Mouse (Mus musculus) liver, postnatal 0 days (tissue): Measurements from ENCODE around the gene Rps15a. TPM values are rescaled to one million over a fixed set of nuclear protein-coding genes. Genes with fewer than 3 reads are reported as not detected.
A peak's percentile ranks its signal among the peaks of the same experiment; 100 is the strongest.

ENCODE experiments used
- ATAC-seq: fragments of 200-750 bp; cut with Nextera tagmentation; 2 replicates; pipeline ENCODE4 v1.8.0; 2017; ENCODE audit warnings: mild to moderate bottlenecking, moderate library complexity
- DNase-seq: peaks from one replicate; pipeline ENCODE4 v3.0.0-alpha.2; 2016
- H3K27ac ChIP-seq: fragments of 300-500 bp; sonication (generic); 2 replicates; pipeline ENCODE4 v1.5.1; 2014; ENCODE audit warnings: antibody characterized with exemption, moderate library complexity, mild to moderate bottlenecking, low read depth
- H3K27me3 ChIP-seq: fragments of 300-500 bp; sonication (generic); 2 replicates; pipeline ENCODE4 v1.6.1; 2014; ENCODE audit warnings: low read length, control low read depth, mixed read lengths; ENCODE audit not compliant: insufficient read depth
- H3K36me3 ChIP-seq: fragments of 300-500 bp; sonication (generic); replicated peaks from 2 replicates; pipeline ENCODE4 v1.6.1; 2014; ENCODE audit warnings: mild to moderate bottlenecking, control low read depth, low read length, moderate library complexity, mixed read lengths; ENCODE audit not compliant: insufficient read depth
- H3K4me1 ChIP-seq: fragments of 300-500 bp; sonication (generic); 2 replicates; pipeline ENCODE4 v1.6.1; 2014; ENCODE audit warnings: antibody characterized with exemption, mild to moderate bottlenecking, control low read depth; ENCODE audit not compliant: insufficient read depth
- H3K4me2 ChIP-seq: fragments of 300-500 bp; sonication (generic); 2 replicates; pipeline ENCODE4 v1.6.1; 2014; ENCODE audit warnings: low read depth, mild to moderate bottlenecking, low read length, moderate library complexity, mixed read lengths
- H3K4me3 ChIP-seq: fragments of 300-500 bp; sonication (generic); 2 replicates; pipeline ENCODE4 v1.5.1; 2014; ENCODE audit warnings: low read depth, low read length
- H3K9ac ChIP-seq: fragments of 300-500 bp; sonication (generic); replicated peaks from 2 replicates; pipeline ENCODE4 v1.6.1; 2014; ENCODE audit warnings: mild to moderate bottlenecking, moderate library complexity
- H3K9me3 ChIP-seq: fragments of 300-500 bp; sonication (generic); 2 replicates; pipeline ENCODE4 v1.6.1; 2016; ENCODE audit warnings: mild to moderate bottlenecking, control low read depth, low read length, mixed read lengths
- CTCF ChIP-seq: sonication (generic); IDR thresholded peaks from 2 replicates; pipeline ENCODE4 v1.5.1; 2016; ENCODE audit warnings: antibody characterized with exemption, low read depth
- EP300 ChIP-seq: IDR thresholded peaks from 2 replicates; pipeline ENCODE4 v1.6.1; 2016; ENCODE audit warnings: antibody characterized with exemption, low read depth, mild to moderate bottlenecking
- WGBS: fragments of 180-500 bp; shearing (Covaris S2); extraction: QIAGEN DNeasy Blood & Tissue Kit; methylation state at CpG from one replicate; pipeline ENCODE4 v1.1.7; 2014; ENCODE audit not compliant: insufficient replicate concordance; 5-methylcytosine and 5-hydroxymethylcytosine counted together
- polyA plus RNA-seq: library from polyadenylated mRNA; unstranded; fragments of >200 nt; fragmentation: Nextera tagmentation; extraction: Ambion mirVana; gene quantifications from 2 replicates; pipeline ENCODE4 v1.2.1, GENCODE M21; 2015

Gene Rps15a
- polyA plus RNA-seq, 1 experiment from 2014 or later = 414 TPM

GRCm38 (mm10) chr7:118125736-118126135, 9.7 kb upstream of the Rps15a start:
- peak; percentile 7 for DNase-seq
- peaks cover 46% of the 10 kb centered on the region for H3K36me3 ChIP-seq

GRCm38 (mm10) chr7:118123512-118124411, 7.8 kb upstream of the Rps15a start:
- Histone ChIP-seq H3K36me3 (peaks cover 65% of the 10 kb centered on the region), H3K27ac (no peak overlapping the region), H3K9me3 (no peaks in the 10 kb centered on the region), H3K27me3 (no peaks in the 10 kb centered on the region), H3K4me3 (no peak overlapping the region), H3K4me2 (no peak overlapping the region), H3K4me1 (peaks cover 34% of the 10 kb centered on the region), H3K9ac (no peak overlapping the region; the same call in 1 of the 2 replicates)
- ATAC-seq (no peak), DNase-seq (no peak)
- no peak for TF ChIP-seq EP300
- no peak for TF ChIP-seq CTCF
- 93% methylated on average over 4 of the region's 4 CpGs for WGBS

More at GRCm38 (mm10) chr7:118125736-118126135, 9.7 kb upstream of the Rps15a start:
- Histone ChIP-seq H3K9me3 (no peaks in the 10 kb centered on the region), H3K27me3 (no peaks in the 10 kb centered on the region), H3K4me1 (peaks cover 28% of the 10 kb centered on the region), H3K4me3 (no peak overlapping the region), H3K9ac (no peak overlapping the region), H3K27ac (no peak overlapping the region), H3K4me2 (no peak overlapping the region)
- no peak for TF ChIP-seq EP300
- TF ChIP-seq CTCF = no peak
- no peak for ATAC-seq

- no peak overlapping the region for H3K4me3 ChIP-seq
- TF ChIP-seq EP300 (no peak), CTCF (no peak)
- DNase-seq (peak; percentile 7), ATAC-seq (no peak)
- H3K36me3 ChIP-seq = peaks cover 72% of the 10 kb centered on the region
- WGBS = 93% methylated on average over 7 of the region's 7 CpGs
- no peak overlapping the region for H3K9ac ChIP-seq
- peaks cover 33% of the 10 kb centered on the region for H3K4me1 ChIP-seq
- H3K4me2 ChIP-seq = no peak overlapping the region
- no peaks in the 10 kb centered on the region for H3K27me3 ChIP-seq
- H3K27ac ChIP-seq = no peak overlapping the region
- H3K9me3 ChIP-seq = no peaks in the 10 kb centered on the region
Measured at GRCm38 (mm10) chr7:118122235-118122634, 6.2 kb upstream of the Rps15a start.

- ATAC-seq = no peak
- Histone ChIP-seq H3K36me3 (peaks cover 60% of the 10 kb centered on the region), H3K9ac (no peak overlapping the region)
Measured at GRCm38 (mm10) chr7:118120654-118121053, 4.7 kb upstream of the Rps15a start.

GRCm38 (mm10) chr7:118119946-118120345, 4.0 kb upstream of the Rps15a start:
- Histone ChIP-seq H3K4me1 (peaks cover 26% of the 10 kb centered on the region; the same call in 1 of the 2 replicates), H3K4me2 (no peak overlapping the region), H3K4me3 (no peak overlapping the region), H3K9me3 (no peaks in the 10 kb centered on the region), H3K36me3 (peaks cover 59% of the 10 kb centered on the region), H3K27ac (peak overlapping the region; percentile 74), H3K9ac (no peak overlapping the region), H3K27me3 (no peaks in the 10 kb centered on the region)
- 57% methylated on average over 5 of the region's 5 CpGs for WGBS
- DNase-seq (peak; percentile 14), ATAC-seq (no peak)
- TF ChIP-seq CTCF (no peak), EP300 (no peak; the same call in 1 of the 2 replicates)

More at GRCm38 (mm10) chr7:118120654-118121053, 4.7 kb upstream of the Rps15a start:
- H3K4me2 ChIP-seq = no peak overlapping the region
- no peak overlapping the region for H3K4me3 ChIP-seq
- peak; percentile 8 for DNase-seq
- H3K27ac ChIP-seq = peak overlapping the region; percentile 74; the same call in 1 of the 2 replicates
- TF ChIP-seq EP300 = no peak
- TF ChIP-seq CTCF = no peak
- 78% methylated on average over 1 of the region's 1 CpGs for WGBS
- no peaks in the 10 kb centered on the region for H3K9me3 ChIP-seq
- peaks cover 26% of the 10 kb centered on the region; the same call in 1 of the 2 replicates for H3K4me1 ChIP-seq
- no peaks in the 10 kb centered on the region for H3K27me3 ChIP-seq

- H3K4me3 ChIP-seq = no peak overlapping the region
- H3K27me3 ChIP-seq = no peaks in the 10 kb centered on the region
- no peak overlapping the region for H3K9ac ChIP-seq
- peaks cover 33% of the 10 kb centered on the region for H3K4me1 ChIP-seq
- DNase-seq = peak; percentile 15
- WGBS = 60% methylated on average over 2 of the region's 2 CpGs
- H3K27ac ChIP-seq = peak overlapping the region; percentile 74
- no peaks in the 10 kb centered on the region for H3K9me3 ChIP-seq
- peaks cover 58% of the 10 kb centered on the region for H3K36me3 ChIP-seq
- TF ChIP-seq CTCF = no peak
- TF ChIP-seq EP300 = no peak
- ATAC-seq = no peak
- no peak overlapping the region for H3K4me2 ChIP-seq
Measured at GRCm38 (mm10) chr7:118119142-118119541, 3.2 kb upstream of the Rps15a start.
